ENCODE assay signal across 19 mouse cellular contexts in the genomic region with DNA sequence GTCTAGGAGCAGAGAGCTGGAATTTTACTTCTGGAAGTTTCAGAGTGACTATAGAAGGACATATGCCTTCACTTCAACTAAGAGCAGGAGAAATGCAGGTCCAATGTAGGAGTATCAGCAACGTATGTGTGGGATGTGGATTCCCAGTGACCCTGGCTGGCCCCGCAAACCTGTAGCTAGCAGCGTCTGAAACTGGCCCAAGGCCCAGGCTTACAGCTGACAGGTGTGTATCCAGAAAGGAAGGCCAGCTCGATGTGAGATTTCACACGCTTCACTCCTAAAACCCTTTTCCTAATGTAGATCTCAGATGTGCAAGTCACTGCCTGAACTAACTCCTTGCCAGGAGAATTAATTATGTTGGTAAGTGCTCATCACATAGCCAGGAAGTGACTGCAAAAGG.
DNase-seq lines count a peak whose midpoint lies in the region; ATAC-seq lines count a peak whose summit lies in the region.
"Had no signal": no experiment of that assay in that cellular context is flagged by ENCODE, and none has a peak within 500 bp of the region (broad histone marks: within the 10 kb centered on the region; RNA-seq: fewer than 3 reads in every experiment).

No protein-coding gene starts in this region.

- H3K4me3 ChIP-seq in embryonic facial prominence, embryonic 14.5 days (ENCODE audit: low read depth, low read length): no peak overlapping the region
- H3K4me3 ChIP-seq in embryonic facial prominence, embryonic 10.5 days: no peak overlapping the region
- no peak overlapping the region for H3K4me3 ChIP-seq in brown adipose tissue, adult 24 weeks (ENCODE audit: insufficient read depth, low read depth, low read length)
- no peak overlapping the region for H3K4me3 ChIP-seq in midbrain, embryonic 16.5 days (ENCODE audit: low read depth, low read length)
- H3K4me3 ChIP-seq: embryonic facial prominence, embryonic 12.5 days; forebrain, embryonic 15.5 days; heart, embryonic 13.5 days; liver, embryonic 15.5 days; midbrain, embryonic 12.5 days; neural tube, embryonic 13.5 days had no signal

- no peaks in the 10 kb centered on the region for H3K27me3 ChIP-seq in embryonic facial prominence, embryonic 14.5 days (replicated peaks; ENCODE audit: control insufficient read depth, insufficient read depth, low read length)
- no peaks in the 10 kb centered on the region for H3K27me3 ChIP-seq in embryonic facial prominence, embryonic 10.5 days (replicated peaks; ENCODE audit: low read depth, poor library complexity, severe bottlenecking)
- H3K27me3 ChIP-seq in midbrain, embryonic 16.5 days (ENCODE audit: control insufficient read depth, insufficient read depth, low read depth, low read length): no peaks in the 10 kb centered on the region
- H3K27me3 ChIP-seq: embryonic facial prominence, embryonic 12.5 days; forebrain, embryonic 15.5 days; heart, embryonic 13.5 days; liver, embryonic 15.5 days; midbrain, embryonic 12.5 days; neural tube, embryonic 13.5 days had no signal

- ATAC-seq in embryonic facial prominence, embryonic 14.5 days (ENCODE audit: low read depth): no peak
- no peak for ATAC-seq in midbrain, embryonic 16.5 days
- ATAC-seq: forebrain, embryonic 15.5 days had no signal

- DNase-seq in embryonic facial prominence, embryonic 14.5 days (ENCODE audit: low spot score): peak; percentile 34
- DNase-seq in embryonic facial prominence, embryonic 10.5 days (ENCODE audit: low spot score): no peak
- DNase-seq in kidney, adult 18-20 months: peak; percentile 3
- DNase-seq in kidney, adult 11 months: no peak
- DNase-seq in heart, postnatal 36 days: peak; percentile 4 to 21
- no peak for DNase-seq in embryo, embryonic 10 days (ENCODE audit: low spot score)
- DNase-seq: adrenal gland, adult 2 months; cerebellum, adult 9-10 months; spleen, adult 18-20 months; thymus, postnatal 36 days had no signal

- intact Hi-C loops in heart, postnatal 36 days (cut with DNase I): loop anchor here (5.0 kb wide), 1 partner anchor 99 kb away; no protein-coding TSS in a partner anchor

- H3K9me3 ChIP-seq in embryonic facial prominence, embryonic 14.5 days (ENCODE audit: control insufficient read depth, low read length): peaks cover 7% of the 10 kb centered on the region; the same call in 1 of the 2 replicates
- no peaks in the 10 kb centered on the region for H3K9me3 ChIP-seq in embryonic facial prominence, embryonic 10.5 days
- H3K9me3 ChIP-seq in midbrain, embryonic 16.5 days (replicated peaks; ENCODE audit: control insufficient read depth, low read length, poor library complexity, severe bottlenecking): no peaks in the 10 kb centered on the region
- H3K9me3 ChIP-seq: embryonic facial prominence, embryonic 12.5 days; forebrain, embryonic 15.5 days; liver, embryonic 15.5 days; midbrain, embryonic 12.5 days had no signal

- no peak overlapping the region for H3K4me2 ChIP-seq in embryonic facial prominence, embryonic 14.5 days (ENCODE audit: low read depth, low read length)
- H3K4me2 ChIP-seq in midbrain, embryonic 16.5 days (ENCODE audit: low read length): no peak overlapping the region
- H3K4me2 ChIP-seq: embryonic facial prominence, embryonic 12.5 days; forebrain, embryonic 15.5 days; heart, embryonic 13.5 days; liver, embryonic 15.5 days; midbrain, embryonic 12.5 days; neural tube, embryonic 13.5 days had no signal

- WGBS in embryonic facial prominence, embryonic 14.5 days: 74% methylated on average over 5 of the region's 5 CpGs
- 92% methylated on average over 5 of the region's 5 CpGs for WGBS in embryonic facial prominence, embryonic 10.5 days
- 90% methylated on average over 5 of the region's 5 CpGs for WGBS in midbrain, embryonic 16.5 days

- H3K36me3 ChIP-seq in embryonic facial prominence, embryonic 14.5 days (ENCODE audit: control insufficient read depth, insufficient read depth, low read length): no peaks in the 10 kb centered on the region
- H3K36me3 ChIP-seq in embryonic facial prominence, embryonic 10.5 days (replicated peaks): no peaks in the 10 kb centered on the region
- no peaks in the 10 kb centered on the region for H3K36me3 ChIP-seq in midbrain, embryonic 16.5 days (ENCODE audit: control insufficient read depth, insufficient read depth, low read length)
- H3K36me3 ChIP-seq: embryonic facial prominence, embryonic 12.5 days; forebrain, embryonic 15.5 days; heart, embryonic 13.5 days; liver, embryonic 15.5 days; midbrain, embryonic 12.5 days; neural tube, embryonic 13.5 days had no signal

- no peaks in the 10 kb centered on the region for H3K4me1 ChIP-seq in embryonic facial prominence, embryonic 14.5 days (ENCODE audit: control insufficient read depth, insufficient read depth, low read length)
- no peaks in the 10 kb centered on the region for H3K4me1 ChIP-seq in embryonic facial prominence, embryonic 10.5 days
- 0 out of 2 replicates have a peak, but pooled peaks cover 3% of the 10 kb centered on the region for H3K4me1 ChIP-seq in brown adipose tissue, adult 24 weeks (ENCODE audit: control insufficient read depth, insufficient read depth, insufficient read length, low read length)
- no peaks in the 10 kb centered on the region for H3K4me1 ChIP-seq in midbrain, embryonic 16.5 days (ENCODE audit: control insufficient read depth, insufficient read depth, low read length)
- H3K4me1 ChIP-seq: embryonic facial prominence, embryonic 12.5 days; forebrain, embryonic 15.5 days; heart, embryonic 13.5 days; liver, embryonic 15.5 days; midbrain, embryonic 12.5 days; neural tube, embryonic 13.5 days had no signal

- H3K9ac ChIP-seq in embryonic facial prominence, embryonic 14.5 days (ENCODE audit: low read depth, low read length): no peak overlapping the region
- H3K9ac ChIP-seq in midbrain, embryonic 16.5 days (ENCODE audit: low read depth, low read length): no peak overlapping the region
- H3K9ac ChIP-seq: embryonic facial prominence, embryonic 12.5 days; forebrain, embryonic 15.5 days; heart, embryonic 13.5 days; liver, embryonic 15.5 days; midbrain, embryonic 12.5 days; neural tube, embryonic 13.5 days had no signal

- no peak overlapping the region for H3K27ac ChIP-seq in embryonic facial prominence, embryonic 14.5 days (replicated peaks; ENCODE audit: low read depth, low read length)
- H3K27ac ChIP-seq in embryonic facial prominence, embryonic 10.5 days (replicated peaks): no peak overlapping the region
- H3K27ac ChIP-seq in brown adipose tissue, adult 24 weeks (replicated peaks; ENCODE audit: low read depth, low read length): peak overlapping the region; percentile 43; the same call in 1 of the 2 replicates
- no peak overlapping the region for H3K27ac ChIP-seq in midbrain, embryonic 16.5 days (ENCODE audit: low read length)
- H3K27ac ChIP-seq: embryonic facial prominence, embryonic 12.5 days; forebrain, embryonic 15.5 days; heart, embryonic 13.5 days; kidney, postnatal 0 days; liver, embryonic 15.5 days; midbrain, embryonic 12.5 days; neural tube, embryonic 13.5 days had no signal

Comparison
In these comparisons a context has a peak if more than half of its experiments do, and no peak if none do; other contexts are left out.
1. DNase-seq: peak in embryonic facial prominence, embryonic 14.5 days (single experiment), kidney, adult 18-20 months (single experiment) and heart, postnatal 36 days (2 of 2); none in embryonic facial prominence, embryonic 10.5 days (single experiment), kidney, adult 11 months (single experiment) and embryo, embryonic 10 days (single experiment).